ENCODE assay signal across 8 mouse cellular contexts in the genomic region with DNA sequence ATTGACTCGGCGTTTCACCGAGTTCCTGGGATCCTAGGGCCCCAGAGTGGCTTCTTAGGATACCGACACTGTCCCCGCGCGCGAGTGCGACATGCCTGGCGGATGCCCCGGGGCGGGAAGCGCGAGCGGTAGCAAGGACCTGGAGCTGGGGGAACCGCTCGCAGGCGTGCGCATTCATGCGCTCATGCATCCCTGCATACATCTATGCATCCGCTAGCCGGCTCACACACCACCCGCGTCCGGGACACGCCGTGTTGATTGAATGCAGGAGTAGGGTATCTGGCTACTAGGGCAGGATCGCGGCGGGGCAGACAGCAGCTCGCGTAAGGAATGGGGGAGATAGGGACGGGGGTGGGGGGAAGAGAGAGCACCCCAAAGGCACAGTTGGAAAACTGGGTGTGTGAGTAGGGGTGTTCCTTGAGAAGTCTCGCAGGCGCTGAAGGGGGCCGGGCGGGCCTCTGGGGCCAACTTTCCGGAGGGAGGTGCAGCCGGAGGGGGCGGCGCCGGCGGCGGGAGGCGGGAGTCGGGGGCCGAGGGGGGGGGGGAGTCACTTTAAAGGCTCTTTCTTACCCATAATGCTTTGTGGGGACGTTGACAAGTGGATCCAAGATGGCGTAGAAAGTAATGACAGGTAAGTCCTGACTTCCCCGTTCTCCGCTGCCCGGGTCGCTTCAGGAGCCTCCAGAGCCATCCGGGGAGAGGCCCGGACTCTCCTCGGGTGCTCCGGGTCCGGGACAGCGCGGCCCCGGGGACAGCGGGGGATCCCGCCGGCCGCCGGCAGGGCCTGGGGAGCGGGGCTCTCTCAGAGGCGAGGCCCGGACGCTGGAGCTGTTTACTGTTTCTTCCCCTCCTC. TPM values are rescaled to one million over a fixed set of nuclear protein-coding genes. Genes with fewer than 3 reads are reported as not detected.
DNase-seq lines count a peak whose midpoint lies in the region; ATAC-seq and TF ChIP-seq lines count a peak whose summit lies in the region.

Gene Helz (plus strand): TSS at position 580 of the 853 bp plus-strand sequence.

- peak; percentile 63; the same call in 1 of the 2 replicates for TF ChIP-seq CTCF in thymus, adult 2 months (IDR thresholded peaks at IDR 0.05; ENCODE audit: borderline replicate concordance, control insufficient read depth, extremely low read depth, insufficient read depth, low read length, poor library complexity)

- TF ChIP-seq POLR2A in thymus, adult 2 months (IDR thresholded peaks at IDR 0.05; ENCODE audit: control insufficient read depth, extremely low read depth, insufficient read depth, low read length, poor library complexity), result peak; percentile 29; the same call in 1 of the 2 replicates

- H3K4me2 ChIP-seq in forebrain, embryonic 14.5 days (ENCODE audit: low read length), result peak within 1 kb of the TSS; percentile 91
- H3K4me2 ChIP-seq in lung, embryonic 16.5 days (ENCODE audit: low read depth, low read length), result peak within 1 kb of the TSS; percentile 100

- H3K9ac ChIP-seq in forebrain, embryonic 14.5 days (ENCODE audit: low read length), result peak within 1 kb of the TSS; percentile 82
- H3K9ac ChIP-seq in lung, embryonic 16.5 days (ENCODE audit: low read length), result peak within 1 kb of the TSS; percentile 97

- ATAC-seq in forebrain, embryonic 14.5 days, result peak; percentile 77
- peak; percentile 89 for ATAC-seq in lung, embryonic 16.5 days (ENCODE audit: low read depth)

- no peaks in the 10 kb centered on the region for H3K9me3 ChIP-seq in forebrain, embryonic 14.5 days (replicated peaks; ENCODE audit: control insufficient read depth, low read length)
- H3K9me3 ChIP-seq in lung, embryonic 16.5 days (ENCODE audit: control insufficient read depth, low read length), result no peaks in the 10 kb centered on the region

- DNase-seq in MEL-GATA-1-ER (ENCODE audit: extremely low read depth, low read depth), result peak; percentile 68
- peak; percentile 39 for DNase-seq in cerebellum, adult 11 months
- DNase-seq in forebrain, embryonic 14.5 days (ENCODE audit: low spot score), result peak; percentile 90
- peak; percentile 76 for DNase-seq in heart, postnatal 14 days
- DNase-seq in layer of hippocampus, adult 18-20 months (ENCODE audit: low spot score in 2 of 2), result peak; percentile 11 to 63
- peak; percentile 44 for DNase-seq in ovary, adult 18-20 months (ENCODE audit: low spot score)
- peak; percentile 82 for DNase-seq in thymus, adult 2 months

- peaks cover 12% of the 10 kb centered on the region; the same call in 1 of the 2 replicates for H3K36me3 ChIP-seq in forebrain, embryonic 14.5 days (ENCODE audit: control insufficient read depth, insufficient read depth, low read length)
- H3K36me3 ChIP-seq in lung, embryonic 16.5 days (ENCODE audit: control insufficient read depth, insufficient read depth, low read length), result peaks cover 5% of the 10 kb centered on the region
- H3K36me3 ChIP-seq in thymus, adult 2 months (ENCODE audit: control insufficient read depth, insufficient read depth, low read length), result peaks cover 15% of the 10 kb centered on the region

- H3K27me3 ChIP-seq in forebrain, embryonic 14.5 days (replicated peaks; ENCODE audit: control insufficient read depth, insufficient read depth, low read length), result 0 out of 2 replicates have a peak, but pooled peaks cover 3% of the 10 kb centered on the region
- no peaks in the 10 kb centered on the region for H3K27me3 ChIP-seq in lung, embryonic 16.5 days (ENCODE audit: control insufficient read depth, insufficient read depth, low read depth, low read length)
- no peaks in the 10 kb centered on the region for H3K27me3 ChIP-seq in thymus, adult 2 months (ENCODE audit: control insufficient read depth, insufficient read depth, low read length)

- H3K4me1 ChIP-seq in forebrain, embryonic 14.5 days (ENCODE audit: control insufficient read depth, insufficient read depth, low read length), result peaks cover 9% of the 10 kb centered on the region; the same call in 1 of the 2 replicates
- peaks cover 7% of the 10 kb centered on the region for H3K4me1 ChIP-seq in lung, embryonic 16.5 days (replicated peaks; ENCODE audit: control insufficient read depth, insufficient read depth, low read length)
- H3K4me1 ChIP-seq in thymus, adult 2 months (replicated peaks; ENCODE audit: control insufficient read depth, insufficient read depth, low read length), result peaks cover 14% of the 10 kb centered on the region; the same call in 1 of the 2 replicates

- intact Hi-C loops in heart, postnatal 14 days (cut with DNase I), result loop anchor here (2.0 kb wide), 1 partner anchor 35 kb away; no protein-coding TSS in a partner anchor

- WGBS in forebrain, embryonic 14.5 days, result under 1% methylated on average over 69 of the region's 70 CpGs
- under 1% methylated on average over 57 of the region's 70 CpGs for WGBS in lung, embryonic 16.5 days
- WGBS in thymus, adult 2 months, result under 1% methylated on average over 70 of the region's 70 CpGs

- peak within 1 kb of the TSS; percentile 74 for H3K4me3 ChIP-seq in forebrain, embryonic 14.5 days (ENCODE audit: low read depth, low read length)
- H3K4me3 ChIP-seq in lung, embryonic 16.5 days (ENCODE audit: low read length), result peak within 1 kb of the TSS; percentile 98
- peak within 1 kb of the TSS; percentile 90 for H3K4me3 ChIP-seq in thymus, adult 2 months (ENCODE audit: control insufficient read depth, insufficient read depth, low read length)

- H3K27ac ChIP-seq in forebrain, embryonic 14.5 days (ENCODE audit: low read depth, low read length), result peak within 1 kb of the TSS; percentile 68
- H3K27ac ChIP-seq in lung, embryonic 16.5 days (ENCODE audit: low read length), result peak within 1 kb of the TSS; percentile 80
- peak within 1 kb of the TSS; percentile 52 for H3K27ac ChIP-seq in thymus, adult 2 months (ENCODE audit: control insufficient read depth, insufficient read depth, low read length)

RNA-seq across cellular contexts. Expression of gene Helz, which starts in this region (rescaled TPM):
- 12.8 and 19.5 TPM in 2 replicates for polyA plus RNA-seq in forebrain, embryonic 14.5 days (2014; fragmentation: Nextera tagmentation; extraction: Ambion mirVana)
- total RNA-seq in heart, postnatal 14 days (2021), result 10 to 100 TPM; 28.6 to 29.6 TPM
- total RNA-seq in layer of hippocampus, adult 18-20 months (2021), result 10 to 100 TPM; 42.5 to 47.2 TPM
- 21.3 and 21.4 TPM in 2 replicates for polyA plus RNA-seq in lung, embryonic 16.5 days (2015; fragmentation: Nextera tagmentation; extraction: Ambion mirVana)
- polyA plus RNA-seq in thymus, adult 2 months (2012; rRNA removed), result 66.9 and 82.2 TPM in 2 replicates

Comparison
In these comparisons a context has a peak if more than half of its experiments do, and no peak if none do; other contexts are left out.
1. Peak in every context shown above with its lines: DNase-seq, ATAC-seq, H3K4me3 ChIP-seq and H3K27ac ChIP-seq.
2. DNase-seq: peak in every context shown above with its lines; median percentile 90 in forebrain, embryonic 14.5 days; 82 in thymus, adult 2 months; 76 in heart, postnatal 14 days; 68 in MEL-GATA-1-ER; 44 in ovary, adult 18-20 months; 39 in cerebellum, adult 11 months; 37 in layer of hippocampus, adult 18-20 months.